Mouse (Mus musculus) left cerebral cortex, postnatal 4 days (tissue): Measurements from ENCODE around the gene Gm26938. TPM values are rescaled to one million over a fixed set of nuclear protein-coding genes. Genes with fewer than 3 reads are reported as not detected.

Source experiments
- DNase-seq: peaks from one replicate; pipeline ENCODE4 v3.0.0-alpha.2; 2022
- intact Hi-C: fragments of 180-260 bp; cut with DNase I; formaldehyde crosslinking; loops from one replicate; pipeline ENCODE4 v1.15.1; 2025
- total RNA-seq, 2 experiments: library from RNA; stranded (reverse); gene quantifications; 2 replicates each; pipeline ENCODE4 v1.2.3; 2021

The Gm26938 gene
- total RNA-seq, 2 experiments from 2014 or later = not detected

DNA sequence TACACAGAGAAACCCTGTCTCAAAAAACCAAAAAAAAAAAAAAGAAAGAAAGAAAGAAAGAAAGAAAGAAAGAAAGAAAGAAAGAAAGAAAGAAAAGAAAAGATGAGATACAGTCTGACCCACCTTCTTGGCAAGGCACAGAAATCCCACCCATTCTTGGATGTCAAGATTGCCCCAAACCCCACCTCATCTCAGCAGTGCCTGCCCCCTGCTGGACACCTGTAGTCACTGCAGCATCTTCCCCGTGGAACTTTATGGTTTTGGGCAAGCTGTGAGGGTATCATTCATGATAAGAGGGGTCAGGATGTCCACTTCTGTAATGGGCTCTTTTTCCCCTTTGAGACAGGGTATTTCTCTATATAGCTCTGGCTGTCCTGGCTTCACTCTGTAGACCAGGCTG is 8.9 kb downstream of the Gm26938 start:
- intact Hi-C loops = no loop called here

DNA sequence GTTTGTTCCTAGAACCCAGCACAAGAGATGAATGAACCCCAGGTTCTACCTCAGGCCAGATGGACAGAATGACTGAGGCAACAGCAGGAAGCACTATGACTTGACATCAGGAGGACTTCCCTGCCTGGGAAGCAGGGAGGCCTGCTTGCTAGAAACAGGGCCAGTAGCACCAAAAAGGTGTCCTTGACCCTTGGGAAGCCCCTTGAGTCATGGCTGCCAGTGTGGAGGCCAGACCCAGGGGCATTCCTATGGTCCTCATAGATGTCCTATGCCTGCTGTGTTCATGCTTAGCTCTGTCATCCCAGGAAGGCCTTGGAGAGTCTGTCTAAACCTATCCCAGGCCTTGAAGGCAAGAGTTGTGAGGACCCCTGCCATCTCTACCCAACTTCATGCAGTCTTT is 9.8 kb downstream of the Gm26938 start:
- no peak for DNase-seq
- intact Hi-C loops = no loop called here

More for the DNA sequence above, 8.9 kb downstream of the Gm26938 start:
- no peak for DNase-seq

DNA sequence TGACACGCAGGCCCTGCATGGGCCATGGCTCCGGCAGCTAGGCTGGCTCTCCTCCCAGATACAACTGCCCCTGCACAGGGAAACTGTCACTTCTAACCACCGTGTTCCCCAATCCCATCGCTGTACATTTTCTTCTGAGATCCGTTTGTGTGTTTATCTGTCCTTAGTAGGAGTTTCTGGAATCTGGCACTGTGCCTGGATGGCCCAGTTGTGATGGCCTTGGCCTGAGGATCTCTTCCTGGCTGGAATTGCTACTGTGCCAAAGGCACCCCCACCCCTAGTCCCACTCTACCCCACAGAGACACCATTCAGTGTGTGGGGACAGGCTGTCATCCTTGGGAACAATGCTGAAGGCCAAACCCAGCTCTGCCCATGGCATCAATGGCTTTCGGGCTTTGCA is 10.2 kb downstream of the Gm26938 start:
- no peak for DNase-seq
- intact Hi-C loops = no loop called here

DNA sequence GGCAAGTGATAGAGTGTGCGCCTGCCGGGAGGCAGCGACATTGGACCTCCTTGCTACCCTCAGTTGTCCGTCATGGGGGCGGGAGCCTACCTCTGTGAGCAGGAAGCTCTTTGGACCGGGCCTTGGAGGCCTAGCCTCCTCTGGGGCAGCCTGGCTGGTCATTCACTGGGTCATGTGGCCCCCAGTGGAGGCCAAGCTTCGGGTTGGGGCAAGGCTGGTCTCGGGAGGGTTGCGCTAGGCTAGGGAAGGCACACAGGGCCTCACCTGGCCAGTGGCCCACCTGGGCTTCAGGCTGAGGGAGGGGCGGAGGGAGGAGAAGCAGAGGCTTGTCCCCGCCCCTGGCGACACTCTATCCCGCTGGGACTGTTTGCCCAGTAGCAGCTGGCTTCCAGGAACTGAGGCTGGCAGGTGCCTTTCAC is 12.2 kb downstream of the Gm26938 start:
- intact Hi-C loops = no loop called here

DNA sequence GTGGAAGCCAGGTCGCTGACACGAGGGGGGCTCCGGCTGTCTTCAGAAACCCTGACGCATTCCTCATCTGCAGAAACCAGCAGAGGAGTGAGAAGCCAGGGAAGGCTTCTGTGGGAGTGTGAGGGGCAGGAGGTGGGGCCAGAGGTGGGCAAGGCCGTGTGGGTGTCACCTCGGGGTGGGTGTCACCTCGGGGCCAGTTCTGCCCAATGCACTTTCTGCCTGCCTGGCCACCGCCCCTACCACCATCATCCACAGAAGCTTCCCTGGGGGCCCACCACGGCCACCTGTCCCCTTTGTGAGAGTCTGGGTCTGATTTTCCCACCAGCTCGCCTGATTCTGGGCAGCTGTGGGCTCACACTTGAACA is 13.1 kb downstream of the Gm26938 start:
- no peak for DNase-seq
- intact Hi-C loops = no loop called here

More for the DNA sequence above, 12.2 kb downstream of the Gm26938 start:
- DNase-seq = no peak

DNA sequence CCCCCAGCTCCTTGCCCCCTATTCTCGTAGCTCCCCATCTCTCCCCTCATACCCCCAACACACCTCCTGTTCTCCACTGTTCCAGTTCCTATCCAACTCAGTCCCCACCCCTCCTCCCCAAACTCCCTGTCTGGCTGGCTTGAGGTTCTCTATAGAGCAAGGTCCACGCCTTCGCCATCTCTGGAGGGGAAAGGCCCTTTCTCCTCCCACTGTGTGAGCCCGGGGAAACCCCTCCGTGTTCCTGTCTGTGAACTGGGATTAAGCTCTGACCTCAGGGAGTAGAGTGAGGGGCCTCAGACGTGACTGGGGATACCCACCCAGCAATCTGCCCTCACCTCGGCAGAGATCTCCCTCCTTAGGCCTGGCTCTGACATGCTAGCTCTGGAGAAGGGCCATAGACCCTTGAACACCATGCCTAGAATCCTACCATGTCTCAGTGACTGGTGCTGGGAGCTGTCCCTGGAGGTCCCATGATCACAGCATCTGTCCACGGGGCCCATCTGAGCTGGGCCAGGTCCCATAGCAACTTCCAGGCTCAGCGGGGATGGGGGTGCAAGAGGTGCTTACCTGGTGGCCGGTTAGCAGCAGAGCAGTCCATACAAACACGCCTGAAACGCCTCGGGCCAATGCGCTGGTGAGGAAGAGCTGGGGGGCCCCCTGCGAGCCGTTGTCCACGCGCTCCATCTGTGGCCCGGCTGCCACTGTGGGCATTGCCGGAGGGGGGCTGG is 13.6 kb downstream of the Gm26938 start:
- no peak for DNase-seq
- intact Hi-C loops = no loop called here

DNA sequence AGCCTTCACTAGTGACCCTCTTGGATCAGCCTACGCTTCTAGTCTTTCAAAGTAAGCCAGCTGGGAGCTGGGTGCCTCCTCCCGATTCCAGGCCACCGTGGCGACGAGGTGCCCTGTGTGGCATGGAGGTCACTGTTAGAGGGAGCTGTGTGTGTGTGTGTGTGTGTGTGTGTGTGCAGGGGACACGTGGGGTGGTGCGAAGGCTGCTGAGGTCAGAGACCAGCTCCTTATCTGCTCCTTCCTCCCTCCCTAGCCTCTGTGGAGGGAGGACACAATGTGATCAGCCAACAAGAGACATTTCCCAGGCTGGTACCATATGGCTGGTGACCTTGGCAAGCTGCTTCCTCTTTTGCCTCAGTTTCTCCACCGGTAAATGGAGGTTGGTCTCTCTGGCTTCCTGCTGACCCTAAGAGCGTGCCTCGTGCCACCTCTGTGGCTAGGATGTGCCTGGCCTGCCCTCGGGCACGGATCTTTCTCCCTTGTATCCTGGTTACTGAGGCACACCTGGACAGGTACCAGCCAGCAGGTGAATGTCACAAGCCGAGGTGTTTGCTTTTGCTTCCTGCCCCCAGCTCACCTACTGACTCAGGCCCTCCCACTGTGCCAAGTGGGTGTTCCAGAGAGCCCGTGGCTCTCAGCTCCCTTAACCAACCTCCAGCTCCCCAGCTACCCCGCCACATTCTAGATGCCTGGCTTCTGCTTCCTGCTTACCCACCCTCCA is 14.4 kb downstream of the Gm26938 start:
- intact Hi-C loops = no loop called here
- no peak for DNase-seq

DNA sequence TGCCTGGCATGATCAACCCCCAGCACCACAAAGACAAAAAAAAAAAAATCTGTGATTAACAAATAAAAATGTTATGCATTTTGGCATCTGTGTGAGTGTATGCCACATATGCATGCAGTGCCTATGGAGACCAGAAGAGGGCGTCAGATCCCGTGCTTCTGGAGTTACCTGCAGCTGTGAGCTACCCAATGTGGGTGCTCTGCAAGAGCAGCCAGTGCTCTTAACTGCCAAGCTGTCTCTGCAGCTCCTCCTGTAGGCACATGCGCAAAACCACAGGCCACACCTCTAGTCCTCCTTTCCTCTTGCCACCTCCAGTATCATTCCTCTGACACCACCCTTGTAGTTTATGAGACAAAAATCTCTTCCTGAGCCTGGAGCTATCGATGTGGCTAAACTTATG is 16.8 kb downstream of the Gm26938 start:
- no peak for DNase-seq
- intact Hi-C loops = no loop called here

DNA sequence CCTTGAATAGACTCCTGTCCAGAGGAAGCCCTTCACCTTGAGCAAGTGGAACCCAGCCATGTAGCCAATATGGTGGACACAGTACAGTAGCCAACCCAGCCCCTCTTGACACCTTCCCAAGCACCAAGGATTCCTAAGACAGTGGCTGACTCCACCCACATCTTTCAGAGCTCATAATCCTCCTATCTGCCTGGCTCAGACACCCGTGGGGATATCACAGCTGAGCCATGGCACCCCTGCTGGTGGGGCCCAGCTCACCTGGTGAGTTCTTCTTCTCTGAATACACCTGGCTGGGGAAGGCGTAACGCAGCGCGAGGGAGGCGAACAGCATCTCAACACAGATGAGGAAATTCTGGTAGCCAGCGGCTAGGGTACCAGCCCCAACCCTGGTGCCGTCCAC is 20.3 kb downstream of the Gm26938 start:
- DNase-seq = no peak
- intact Hi-C loops = no loop called here

DNA sequence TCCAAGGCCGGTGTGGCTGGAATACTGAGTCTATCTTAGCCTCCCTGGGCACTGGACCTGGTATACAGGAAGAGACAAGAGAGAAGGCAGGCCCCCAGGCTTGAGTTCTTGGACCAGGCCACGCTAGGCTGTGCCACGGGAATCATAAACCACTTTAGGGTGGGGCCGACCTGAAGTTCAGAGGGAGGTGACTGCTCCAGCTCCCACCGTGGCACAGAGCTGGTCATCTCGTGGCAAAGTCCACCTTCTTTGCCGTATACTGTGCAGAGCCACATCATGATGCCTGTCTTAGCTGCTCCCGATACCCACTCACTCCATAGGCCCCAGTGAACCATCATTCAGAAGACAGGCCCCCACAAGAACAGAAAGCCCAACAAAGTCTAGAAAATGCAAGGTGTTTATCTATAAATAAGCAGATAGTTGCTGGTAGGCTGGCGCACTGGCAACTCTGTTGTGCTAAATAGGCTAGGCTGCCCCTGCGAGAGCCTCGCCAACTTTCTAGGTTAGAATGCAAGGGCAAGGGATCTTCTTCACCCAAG is 21.6 kb downstream of the Gm26938 start:
- intact Hi-C loops = no loop called here
- DNase-seq = no peak

DNA sequence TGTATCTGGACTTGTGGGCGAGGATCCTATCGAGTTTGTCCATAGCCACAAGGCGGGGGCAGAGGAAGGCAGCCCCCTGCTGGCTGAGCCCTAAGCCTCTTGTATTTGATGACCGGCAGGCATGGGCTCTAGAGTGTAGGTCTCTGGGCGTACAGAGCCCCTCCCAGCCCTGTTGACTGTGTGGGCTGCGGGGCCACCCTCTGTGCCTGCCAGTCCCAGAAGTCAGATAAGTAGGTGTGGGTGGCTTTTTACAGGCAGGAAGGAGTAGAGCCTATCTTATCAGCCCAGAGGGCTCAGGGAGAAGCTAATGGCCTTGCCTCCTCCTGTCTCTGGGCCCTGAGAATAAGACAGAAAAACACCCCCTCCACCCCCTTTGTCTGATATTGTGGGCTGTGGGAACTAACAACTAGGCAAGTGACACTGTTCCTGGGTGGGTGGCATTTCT is 22.1 kb downstream of the Gm26938 start:
- DNase-seq = no peak
- intact Hi-C loops = no loop called here

DNA sequence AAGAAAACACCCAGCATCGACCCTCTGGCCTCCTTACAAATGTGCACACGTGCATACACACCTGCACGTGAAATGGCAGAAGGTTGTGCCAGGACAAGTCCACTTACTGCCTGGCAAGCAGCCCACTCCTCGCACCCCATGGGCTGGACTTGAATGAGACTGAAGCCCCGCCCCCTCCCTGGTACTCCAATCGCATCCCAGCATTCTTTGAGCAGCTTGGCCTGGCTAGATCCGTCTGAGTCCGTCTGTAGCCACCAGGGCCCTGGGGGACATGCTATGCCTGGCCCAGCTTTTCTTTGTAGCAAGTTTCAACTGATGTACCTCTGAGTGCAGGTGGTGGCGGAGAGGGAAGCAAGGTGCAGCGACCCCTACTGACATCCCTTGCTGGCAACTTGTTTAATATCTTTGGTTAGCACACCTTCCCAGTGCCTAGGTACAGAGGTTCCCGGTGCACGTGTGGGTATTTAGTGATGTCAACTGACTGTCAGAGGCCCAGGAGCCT is 22.6 kb downstream of the Gm26938 start:
- DNase-seq = peak; percentile 76
- intact Hi-C loops = no loop called here

DNA sequence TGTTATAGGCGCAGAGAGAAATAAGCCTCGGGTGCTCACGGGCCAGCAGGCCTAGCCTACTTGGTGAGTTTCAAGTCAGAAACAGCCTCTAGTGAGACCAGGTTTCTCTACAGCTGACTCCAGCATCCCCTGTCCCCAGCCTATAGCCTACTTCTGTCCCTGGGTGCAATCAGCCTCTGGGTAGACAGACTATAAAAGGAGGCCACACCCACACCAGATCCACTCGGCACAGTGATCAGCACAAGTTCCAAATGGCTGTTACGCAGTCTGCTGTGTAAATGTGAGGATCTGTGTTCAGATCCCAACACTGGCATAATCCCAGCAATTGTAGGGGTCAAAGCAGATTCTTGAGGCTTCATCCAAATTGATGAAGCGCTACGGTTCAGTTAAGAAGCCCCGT is 23.0 kb downstream of the Gm26938 start:
- DNase-seq = no peak
- intact Hi-C loops = no loop called here

DNA sequence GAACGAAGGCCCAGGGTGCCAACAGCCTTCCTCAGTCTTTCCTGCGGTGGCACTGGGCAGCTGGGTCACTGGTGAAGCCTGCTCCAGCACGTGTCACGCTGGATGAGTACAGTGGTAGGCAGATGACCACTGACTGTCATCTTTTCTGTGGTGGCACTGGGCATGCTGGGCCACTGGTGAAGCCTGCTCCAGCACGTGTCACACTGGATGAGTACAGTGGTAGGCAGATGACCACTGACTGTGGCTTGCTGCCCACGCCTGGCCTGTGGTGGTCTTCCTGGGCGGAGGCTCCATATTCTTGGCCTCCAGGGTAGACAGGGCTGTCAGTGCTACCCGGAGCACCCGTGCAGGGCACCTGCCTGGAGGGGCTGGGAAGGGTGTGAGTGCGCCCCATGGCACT is 24.3 kb downstream of the Gm26938 start:
- intact Hi-C loops = no loop called here
- DNase-seq = no peak

DNA sequence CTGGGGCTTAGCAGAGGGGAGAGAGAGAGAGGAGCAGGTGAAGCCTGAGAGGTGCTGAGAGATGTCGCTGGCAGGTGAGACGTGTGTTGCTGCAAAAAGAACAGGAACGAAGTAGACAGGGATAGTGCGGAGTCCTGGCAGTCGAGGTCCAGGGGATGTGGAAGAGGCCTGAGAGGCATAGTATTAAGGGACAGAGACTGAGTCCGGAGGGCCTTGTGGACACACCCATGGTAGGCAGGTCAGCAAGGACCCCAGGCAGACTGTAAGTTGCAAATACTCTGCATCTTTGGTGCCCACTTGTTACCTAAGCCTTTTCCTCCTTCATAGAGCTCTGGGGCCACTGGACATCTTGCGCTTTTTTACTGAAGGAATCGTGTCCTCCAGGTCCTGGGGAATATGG is 25.0 kb downstream of the Gm26938 start:
- no peak for DNase-seq
- intact Hi-C loops = no loop called here

DNA sequence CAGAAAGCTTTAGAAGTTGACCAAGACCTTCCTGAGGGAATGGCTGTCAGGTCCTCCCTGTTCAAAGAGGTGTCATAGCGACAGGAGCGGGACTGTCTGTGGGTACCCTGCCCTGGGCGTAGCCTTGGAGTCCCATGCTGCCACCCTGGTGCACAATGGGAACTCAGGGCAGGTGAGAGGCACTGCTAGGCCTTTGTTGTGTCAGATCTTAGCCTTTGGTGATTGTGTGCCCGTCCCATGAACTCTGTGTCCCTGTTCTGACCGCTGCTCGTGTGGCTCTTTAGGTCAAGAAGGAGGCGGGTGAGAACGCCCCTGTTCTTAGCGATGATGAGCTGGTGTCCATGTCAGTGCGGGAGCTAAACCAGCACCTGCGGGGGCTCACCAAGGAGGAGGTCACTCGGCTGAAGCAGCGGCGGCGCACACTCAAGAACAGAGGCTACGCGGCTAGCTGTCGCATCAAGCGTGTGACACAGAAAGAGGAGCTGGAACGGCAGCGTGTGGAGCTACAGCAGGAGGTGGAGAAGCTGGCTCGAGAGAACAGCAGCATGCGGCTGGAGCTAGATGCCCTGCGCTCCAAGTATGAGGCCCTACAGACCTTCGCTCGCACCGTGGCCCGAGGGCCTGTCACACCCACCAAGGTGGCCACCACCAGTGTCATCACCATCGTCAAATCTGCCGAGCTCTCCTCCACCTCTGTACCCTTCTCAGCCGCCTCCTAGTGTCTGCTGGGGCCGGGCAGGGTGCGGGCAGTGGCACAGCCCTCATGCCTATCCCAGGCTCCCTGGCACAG is 26.2 kb downstream of the Gm26938 start:
- intact Hi-C loops = no loop called here
- no peak for DNase-seq

DNA sequence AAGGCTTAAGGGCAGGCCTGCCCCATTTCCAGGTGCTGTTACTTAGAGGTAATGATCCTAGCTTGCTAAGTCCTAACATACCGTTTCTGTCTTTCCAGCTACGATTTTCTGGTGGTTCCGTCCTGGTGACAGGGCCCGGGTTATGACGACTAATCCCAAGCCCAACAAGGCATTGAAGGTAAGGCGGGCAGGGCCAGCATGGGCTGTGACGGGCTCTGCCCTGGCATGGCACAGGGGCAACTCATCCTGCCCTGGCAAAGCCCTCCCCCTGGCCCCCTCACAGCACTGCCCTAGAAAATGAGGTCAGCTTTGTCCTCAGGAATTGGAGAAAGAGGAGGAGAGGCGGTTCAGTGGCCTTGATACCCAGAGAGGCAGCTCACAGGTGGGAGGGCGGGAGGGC is 27.2 kb downstream of the Gm26938 start:
- no peak for DNase-seq
- intact Hi-C loops = no loop called here

DNA sequence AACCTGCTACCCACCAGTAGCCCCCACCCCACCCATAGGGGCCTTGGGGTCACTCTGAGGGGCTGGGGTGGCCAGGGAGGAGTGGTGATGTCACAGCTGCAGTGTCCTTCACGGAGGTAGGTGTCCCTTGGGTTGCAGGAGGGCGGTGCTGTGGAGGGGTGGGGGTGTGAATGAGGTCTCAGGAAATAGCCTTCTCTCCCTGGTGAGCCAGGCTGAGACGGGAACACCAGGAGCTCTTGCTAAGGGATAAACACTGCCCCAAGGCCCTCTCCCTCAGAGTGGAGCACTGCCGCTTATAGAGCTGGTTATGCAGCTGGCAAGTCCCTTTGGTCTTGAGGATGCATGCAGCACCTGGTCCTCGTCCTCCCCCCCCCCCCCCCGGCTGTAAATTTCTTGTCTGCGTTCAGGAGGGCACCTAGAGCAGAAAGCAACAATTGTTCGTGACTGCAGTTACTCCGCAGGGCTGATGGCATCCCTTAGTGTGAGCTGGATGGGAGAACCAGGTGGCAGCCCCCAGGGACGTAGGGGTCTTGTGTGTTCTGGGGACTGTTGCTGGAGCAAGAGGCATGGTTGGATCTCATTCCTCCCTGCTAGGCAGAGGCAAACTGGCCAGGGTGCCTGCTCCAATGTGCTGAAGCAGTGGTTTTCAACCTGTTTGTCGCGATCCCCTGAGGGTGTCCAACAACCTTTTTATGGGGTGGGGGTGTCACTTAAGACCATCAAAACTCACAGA is 27.9 kb downstream of the Gm26938 start:
- no peak for DNase-seq
- intact Hi-C loops = no loop called here

DNA sequence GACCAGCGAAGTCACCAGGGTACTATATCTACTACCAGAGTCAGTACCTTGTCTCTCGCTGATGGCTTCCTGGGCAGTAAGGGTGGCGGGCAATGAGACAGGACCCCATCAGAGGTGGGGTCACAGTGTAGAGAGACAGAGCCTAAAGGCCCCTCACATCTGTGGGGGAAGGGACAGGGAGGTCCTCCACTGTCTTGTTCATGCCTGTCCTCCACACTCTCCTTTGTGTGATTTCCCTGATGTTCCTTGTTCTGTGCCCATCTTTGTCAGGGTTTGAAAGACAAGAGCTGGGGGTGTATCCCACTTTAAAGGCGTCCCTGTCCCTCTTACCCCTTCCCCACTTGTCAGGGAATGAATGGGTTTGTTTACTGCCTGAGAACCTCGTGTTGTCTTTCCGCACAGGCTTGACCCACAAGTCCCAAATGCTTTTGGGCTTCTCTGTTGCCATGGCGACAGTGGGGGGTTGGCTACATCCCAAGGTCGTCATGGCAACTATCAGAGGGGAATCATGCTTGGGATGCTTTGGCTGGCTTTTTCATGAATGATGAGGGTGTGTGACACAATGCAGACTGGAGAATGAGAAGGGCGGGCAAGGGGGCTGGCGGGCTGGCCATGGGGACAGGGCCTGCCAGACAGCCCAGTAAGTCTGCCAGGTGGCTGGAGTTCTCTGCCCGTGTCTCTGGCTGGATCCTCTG is 28.6 kb downstream of the Gm26938 start:
- peak; percentile 93 for DNase-seq
- intact Hi-C loops = no loop called here

DNA sequence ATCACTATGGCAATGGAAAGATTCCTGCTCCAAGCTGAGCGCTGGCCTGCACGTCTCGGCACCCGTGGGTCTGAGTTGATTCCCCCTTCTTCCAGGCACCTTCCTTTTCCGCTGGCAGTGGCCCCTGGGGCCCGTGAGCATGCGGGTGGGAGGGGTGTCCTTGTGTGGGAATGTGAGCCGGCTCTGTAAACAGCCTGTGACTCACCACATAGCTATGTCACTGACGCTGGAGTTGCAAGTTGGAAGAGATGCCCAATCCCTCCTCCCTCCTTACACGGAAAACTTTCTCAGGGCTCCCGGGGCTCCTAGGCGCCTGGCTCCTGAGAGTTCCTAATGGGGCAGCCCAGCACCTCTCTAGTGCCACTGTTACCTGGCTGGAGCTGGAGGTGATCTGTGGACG is 29.3 kb downstream of the Gm26938 start:
- intact Hi-C loops = no loop called here

More for the DNA sequence above, 29.3 kb downstream of the Gm26938 start:
- DNase-seq = no peak
